Mouse (Mus musculus): ENCODE data around the gene Tspan33. TPM values are rescaled to one million over a fixed set of nuclear protein-coding genes. Genes with fewer than 3 reads are reported as not detected.

Gene Tspan33
- polyA plus RNA-seq, 1 experiment, result 7.1 TPM

- H3K4me1 ChIP-seq (ENCODE audit: control insufficient read depth, insufficient read depth, low read length), result no peaks in the 10 kb centered on the region
- H3K4me3 ChIP-seq (ENCODE audit: low read depth, low read length), result no peak overlapping the region
- H3K27me3 ChIP-seq (ENCODE audit: control insufficient read depth, insufficient read depth, low read length, poor library complexity, severe bottlenecking), result no peaks in the 10 kb centered on the region
- no peaks in the 10 kb centered on the region for H3K36me3 ChIP-seq (ENCODE audit: control insufficient read depth, insufficient read depth, low read length, poor library complexity, severe bottlenecking)
- no peak overlapping the region for H3K9ac ChIP-seq (ENCODE audit: low read depth, poor library complexity, severe bottlenecking)
- H3K27ac ChIP-seq (ENCODE audit: insufficient read depth, low read length), result no peak overlapping the region
- TF ChIP-seq CTCF (IDR thresholded peaks at IDR 0.05; ENCODE audit: low read depth, low read length) (no peak), POLR2A (IDR thresholded peaks at IDR 0.05; ENCODE audit: insufficient read depth, low read length) (no peak), EP300 (IDR thresholded peaks at IDR 0.05; ENCODE audit: insufficient read depth, low read depth, low read length) (no peak)
- H3K9me3 ChIP-seq (replicated peaks; ENCODE audit: control insufficient read depth, insufficient read depth, low read length, poor library complexity, severe bottlenecking), result no peaks in the 10 kb centered on the region
Measured at GRCm38 (mm10) chr6:29695975-29696374, 2.0 kb downstream of the Tspan33 start.

GRCm38 (mm10) chr6:29697139-29697538 is 3.1 kb downstream of the Tspan33 start:
- no peak for TF ChIP-seq CTCF (IDR thresholded peaks at IDR 0.05; ENCODE audit: low read depth, low read length)
- TF ChIP-seq POLR2A (IDR thresholded peaks at IDR 0.05; ENCODE audit: insufficient read depth, low read length), result no peak
- no peak for TF ChIP-seq EP300 (IDR thresholded peaks at IDR 0.05; ENCODE audit: insufficient read depth, low read depth, low read length)
- Histone ChIP-seq H3K27me3 (ENCODE audit: control insufficient read depth, insufficient read depth, low read length, poor library complexity, severe bottlenecking) (no peaks in the 10 kb centered on the region), H3K9me3 (replicated peaks; ENCODE audit: control insufficient read depth, insufficient read depth, low read length, poor library complexity, severe bottlenecking) (no peaks in the 10 kb centered on the region), H3K9ac (ENCODE audit: low read depth, poor library complexity, severe bottlenecking) (no peak overlapping the region), H3K27ac (ENCODE audit: insufficient read depth, low read length) (no peak overlapping the region), H3K4me1 (ENCODE audit: control insufficient read depth, insufficient read depth, low read length) (no peaks in the 10 kb centered on the region), H3K36me3 (ENCODE audit: control insufficient read depth, insufficient read depth, low read length, poor library complexity, severe bottlenecking) (no peaks in the 10 kb centered on the region), H3K4me3 (ENCODE audit: low read depth, low read length) (no peak overlapping the region)

GRCm38 (mm10) chr6:29697548-29697947 is 3.5 kb downstream of the Tspan33 start:
- Histone ChIP-seq H3K9ac (ENCODE audit: low read depth, poor library complexity, severe bottlenecking) (no peak overlapping the region), H3K4me1 (ENCODE audit: control insufficient read depth, insufficient read depth, low read length) (no peaks in the 10 kb centered on the region), H3K36me3 (ENCODE audit: control insufficient read depth, insufficient read depth, low read length, poor library complexity, severe bottlenecking) (no peaks in the 10 kb centered on the region), H3K9me3 (replicated peaks; ENCODE audit: control insufficient read depth, insufficient read depth, low read length, poor library complexity, severe bottlenecking) (no peaks in the 10 kb centered on the region), H3K4me3 (ENCODE audit: low read depth, low read length) (no peak overlapping the region), H3K27ac (ENCODE audit: insufficient read depth, low read length) (no peak overlapping the region), H3K27me3 (ENCODE audit: control insufficient read depth, insufficient read depth, low read length, poor library complexity, severe bottlenecking) (no peaks in the 10 kb centered on the region)
- TF ChIP-seq CTCF (IDR thresholded peaks at IDR 0.05; ENCODE audit: low read depth, low read length) (no peak), POLR2A (IDR thresholded peaks at IDR 0.05; ENCODE audit: insufficient read depth, low read length) (no peak), EP300 (IDR thresholded peaks at IDR 0.05; ENCODE audit: insufficient read depth, low read depth, low read length) (no peak)

GRCm38 (mm10) chr6:29699085-29699745 is 5.2 kb downstream of the Tspan33 start:
- Histone ChIP-seq H3K9ac (ENCODE audit: low read depth, poor library complexity, severe bottlenecking) (no peak overlapping the region), H3K27ac (ENCODE audit: insufficient read depth, low read length) (no peak overlapping the region)

GRCm38 (mm10) chr6:29701051-29701450 is 7.0 kb downstream of the Tspan33 start:
- TF ChIP-seq POLR2A (IDR thresholded peaks at IDR 0.05; ENCODE audit: insufficient read depth, low read length) (no peak), EP300 (IDR thresholded peaks at IDR 0.05; ENCODE audit: insufficient read depth, low read depth, low read length) (no peak), CTCF (IDR thresholded peaks at IDR 0.05; ENCODE audit: low read depth, low read length) (no peak)
- Histone ChIP-seq H3K27me3 (ENCODE audit: control insufficient read depth, insufficient read depth, low read length, poor library complexity, severe bottlenecking) (no peaks in the 10 kb centered on the region), H3K9ac (ENCODE audit: low read depth, poor library complexity, severe bottlenecking) (no peak overlapping the region), H3K4me1 (ENCODE audit: control insufficient read depth, insufficient read depth, low read length) (no peaks in the 10 kb centered on the region), H3K9me3 (replicated peaks; ENCODE audit: control insufficient read depth, insufficient read depth, low read length, poor library complexity, severe bottlenecking) (no peaks in the 10 kb centered on the region), H3K36me3 (ENCODE audit: control insufficient read depth, insufficient read depth, low read length, poor library complexity, severe bottlenecking) (no peaks in the 10 kb centered on the region), H3K27ac (ENCODE audit: insufficient read depth, low read length) (no peak overlapping the region), H3K4me3 (ENCODE audit: low read depth, low read length) (no peak overlapping the region)

More at GRCm38 (mm10) chr6:29699085-29699745, 5.2 kb downstream of the Tspan33 start:
- Histone ChIP-seq H3K36me3 (ENCODE audit: control insufficient read depth, insufficient read depth, low read length, poor library complexity, severe bottlenecking) (no peaks in the 10 kb centered on the region), H3K4me3 (ENCODE audit: low read depth, low read length) (no peak overlapping the region), H3K4me1 (ENCODE audit: control insufficient read depth, insufficient read depth, low read length) (no peaks in the 10 kb centered on the region), H3K9me3 (replicated peaks; ENCODE audit: control insufficient read depth, insufficient read depth, low read length, poor library complexity, severe bottlenecking) (no peaks in the 10 kb centered on the region), H3K27me3 (ENCODE audit: control insufficient read depth, insufficient read depth, low read length, poor library complexity, severe bottlenecking) (no peaks in the 10 kb centered on the region)
- TF ChIP-seq EP300 (IDR thresholded peaks at IDR 0.05; ENCODE audit: insufficient read depth, low read depth, low read length) (no peak), CTCF (IDR thresholded peaks at IDR 0.05; ENCODE audit: low read depth, low read length) (no peak), POLR2A (IDR thresholded peaks at IDR 0.05; ENCODE audit: insufficient read depth, low read length) (no peak)

- no peak overlapping the region for H3K27ac ChIP-seq (ENCODE audit: insufficient read depth, low read length)
Measured at GRCm38 (mm10) chr6:29702126-29702525, 8.1 kb downstream of the Tspan33 start.

More at GRCm38 (mm10) chr6:29702126-29702525, 8.1 kb downstream of the Tspan33 start:
- TF ChIP-seq POLR2A (IDR thresholded peaks at IDR 0.05; ENCODE audit: insufficient read depth, low read length), result no peak
- TF ChIP-seq EP300 (IDR thresholded peaks at IDR 0.05; ENCODE audit: insufficient read depth, low read depth, low read length), result no peak
- TF ChIP-seq CTCF (IDR thresholded peaks at IDR 0.05; ENCODE audit: low read depth, low read length), result no peak
- no peak overlapping the region for H3K9ac ChIP-seq (ENCODE audit: low read depth, poor library complexity, severe bottlenecking)
- no peaks in the 10 kb centered on the region for H3K27me3 ChIP-seq (ENCODE audit: control insufficient read depth, insufficient read depth, low read length, poor library complexity, severe bottlenecking)
- H3K36me3 ChIP-seq (ENCODE audit: control insufficient read depth, insufficient read depth, low read length, poor library complexity, severe bottlenecking), result no peaks in the 10 kb centered on the region
- H3K4me3 ChIP-seq (ENCODE audit: low read depth, low read length), result no peak overlapping the region
- no peaks in the 10 kb centered on the region for H3K9me3 ChIP-seq (replicated peaks; ENCODE audit: control insufficient read depth, insufficient read depth, low read length, poor library complexity, severe bottlenecking)
- H3K4me1 ChIP-seq (ENCODE audit: control insufficient read depth, insufficient read depth, low read length), result no peaks in the 10 kb centered on the region
